In genomic region chr14:117340549-117340948, GRCm38 (mm10) we compare ENCODE assay signal across 26 mouse cellular contexts.
DNase-seq lines count a peak whose midpoint lies in the region; ATAC-seq lines count a peak whose summit lies in the region.
"Had no signal": no experiment of that assay in that cellular context is flagged by ENCODE, and none has a peak within 500 bp of the region (broad histone marks: within the 10 kb centered on the region; RNA-seq: fewer than 3 reads in every experiment).

No protein-coding gene starts in this region.

- H3K4me1 ChIP-seq in kidney, embryonic 14.5 days (ENCODE audit: control insufficient read depth, insufficient read depth, low read length), result no peaks in the 10 kb centered on the region
- no peaks in the 10 kb centered on the region for H3K4me1 ChIP-seq in heart, embryonic 12.5 days (replicated peaks)
- H3K4me1 ChIP-seq: heart, embryonic 10.5 days; hindbrain, embryonic 15.5 days; liver, embryonic 15.5 days; neural tube, embryonic 12.5 days had no signal

- no peaks in the 10 kb centered on the region for H3K9me3 ChIP-seq in kidney, embryonic 14.5 days (ENCODE audit: control insufficient read depth, low read length)
- H3K9me3 ChIP-seq in heart, embryonic 12.5 days (replicated peaks), result no peaks in the 10 kb centered on the region
- H3K9me3 ChIP-seq: embryonic facial prominence, embryonic 12.5 days; heart, embryonic 10.5 days; hindbrain, embryonic 15.5 days; limb, embryonic 13.5 days; liver, embryonic 15.5 days; midbrain, embryonic 12.5 days; neural tube, embryonic 12.5 days had no signal

- H3K4me2 ChIP-seq in kidney, embryonic 14.5 days (replicated peaks; ENCODE audit: low read depth, low read length), result no peak overlapping the region
- H3K4me2 ChIP-seq in heart, embryonic 12.5 days, result no peak overlapping the region
- H3K4me2 ChIP-seq: embryonic facial prominence, embryonic 12.5 days; hindbrain, embryonic 15.5 days; limb, embryonic 13.5 days; liver, embryonic 15.5 days; midbrain, embryonic 12.5 days; neural tube, embryonic 12.5 days had no signal

- ATAC-seq in kidney, embryonic 14.5 days (ENCODE audit: low FRiP score, low TSS enrichment), result peak; percentile 83; the same call in 1 of the 2 replicates
- no peak for ATAC-seq in heart, embryonic 12.5 days (ENCODE audit: insufficient number of reproducible peaks, low FRiP score)
- ATAC-seq: forebrain, embryonic 14.5 days; intestine, postnatal 0 days had no signal

- no peak for DNase-seq in kidney, postnatal 14 days
- DNase-seq in embryo, embryonic 10 days (ENCODE audit: low spot score), result peak; percentile 64
- peak; percentile 86 for DNase-seq in forelimb bud, embryonic 11.5 days (ENCODE audit: low read depth, low spot score)
- DNase-seq in yolk sac, embryonic 10.5 days (ENCODE audit: low spot score), result peak; percentile 7
- DNase-seq in cerebellum, postnatal 14 days, result no peak
- DNase-seq: adrenal gland, adult 2 months; cerebellum, adult 9-11 months; heart, postnatal 10 days; kidney, postnatal 36 days; layer of hippocampus, adult 9-11 months; right cerebral cortex, postnatal 4 days; thymus, postnatal 14 days had no signal

- H3K4me3 ChIP-seq in kidney, embryonic 14.5 days (ENCODE audit: low read length), result no peak overlapping the region
- H3K4me3 ChIP-seq in heart, embryonic 12.5 days, result no peak overlapping the region
- H3K4me3 ChIP-seq: embryonic facial prominence, embryonic 12.5 days; heart, embryonic 10.5 days; hindbrain, embryonic 15.5 days; left cerebral cortex, adult 2 months; limb, embryonic 13.5 days; liver, embryonic 15.5 days; midbrain, embryonic 12.5 days; neural tube, embryonic 12.5 days had no signal

- H3K27ac ChIP-seq in kidney, embryonic 14.5 days (ENCODE audit: low read depth, low read length), result no peak overlapping the region
- H3K27ac ChIP-seq in heart, embryonic 12.5 days (ENCODE audit: poor library complexity, severe bottlenecking), result no peak overlapping the region
- H3K27ac ChIP-seq: embryonic facial prominence, embryonic 12.5 days; heart, embryonic 10.5 days; hindbrain, embryonic 15.5 days; left cerebral cortex, adult 2 months; limb, embryonic 13.5 days; liver, embryonic 15.5 days; macrophage; midbrain, embryonic 12.5 days; neural tube, embryonic 12.5 days had no signal

- no peaks in the 10 kb centered on the region for H3K36me3 ChIP-seq in kidney, embryonic 14.5 days (ENCODE audit: control insufficient read depth, insufficient read depth, low read length)
- H3K36me3 ChIP-seq in heart, embryonic 12.5 days, result no peaks in the 10 kb centered on the region
- H3K36me3 ChIP-seq: embryonic facial prominence, embryonic 12.5 days; heart, embryonic 10.5 days; hindbrain, embryonic 15.5 days; limb, embryonic 13.5 days; liver, embryonic 15.5 days; midbrain, embryonic 12.5 days; neural tube, embryonic 12.5 days had no signal

- H3K27me3 ChIP-seq in kidney, embryonic 14.5 days (ENCODE audit: control insufficient read depth, insufficient read depth, low read length), result no peaks in the 10 kb centered on the region
- H3K27me3 ChIP-seq in heart, embryonic 12.5 days (replicated peaks), result no peaks in the 10 kb centered on the region
- H3K27me3 ChIP-seq: CH12.LX; embryonic facial prominence, embryonic 12.5 days; hindbrain, embryonic 15.5 days; liver, embryonic 15.5 days; midbrain, embryonic 12.5 days; neural tube, embryonic 12.5 days had no signal

- 30% methylated on average over 4 of the region's 4 CpGs for WGBS in kidney, embryonic 14.5 days
- 85% methylated on average over 4 of the region's 4 CpGs for WGBS in heart, embryonic 12.5 days

- no peak overlapping the region for H3K9ac ChIP-seq in kidney, embryonic 14.5 days (ENCODE audit: low read depth, low read length)
- H3K9ac ChIP-seq in heart, embryonic 12.5 days, result no peak overlapping the region
- H3K9ac ChIP-seq: embryonic facial prominence, embryonic 12.5 days; hindbrain, embryonic 15.5 days; limb, embryonic 13.5 days; liver, embryonic 15.5 days; midbrain, embryonic 12.5 days; neural tube, embryonic 12.5 days had no signal

Comparison
In these comparisons a context has a peak if more than half of its experiments do, and no peak if none do; other contexts are left out.
1. DNase-seq: peak in embryo, embryonic 10 days (single experiment), forelimb bud, embryonic 11.5 days (single experiment) and yolk sac, embryonic 10.5 days (single experiment); none in kidney, postnatal 14 days (single experiment) and cerebellum, postnatal 14 days (0 of 2).